Mouse (Mus musculus) embryonic fibroblast, embryonic 13.5 days (primary cell): ENCODE results near the gene Rnf227.

Source experiments
- CTCF ChIP-seq: IDR thresholded peaks from 2 replicates; pipeline ENCODE4 v1.5.1; 2011; ENCODE audit warnings: mild to moderate bottlenecking, control low read depth, low read length, moderate library complexity, borderline replicate concordance; ENCODE audit not compliant: insufficient read depth
- POLR2A ChIP-seq: IDR thresholded peaks from 2 replicates; pipeline ENCODE4 v1.6.1; 2011; ENCODE audit warnings: low read depth, mild to moderate bottlenecking, control low read depth, low read length, moderate library complexity

GRCm38 (mm10) chr11:69306039-69306438 lies 34.2 kb upstream of the Rnf227 start:
- TF ChIP-seq POLR2A (no peak), CTCF (no peak)
